Mouse (Mus musculus) spleen, postnatal 36 days (tissue): ENCODE data around the gene Rasgef1b.
A peak's percentile ranks its signal among the peaks of the same experiment; 100 is the strongest.

Experiments used
- DNase-seq, 2 experiments: peaks; one replicate each; pipeline ENCODE4 v3.0.0; 2022; ENCODE audit warnings: low spot score in 2 of 2, mixed read lengths in 1 of 2

The Rasgef1b gene

DNA sequence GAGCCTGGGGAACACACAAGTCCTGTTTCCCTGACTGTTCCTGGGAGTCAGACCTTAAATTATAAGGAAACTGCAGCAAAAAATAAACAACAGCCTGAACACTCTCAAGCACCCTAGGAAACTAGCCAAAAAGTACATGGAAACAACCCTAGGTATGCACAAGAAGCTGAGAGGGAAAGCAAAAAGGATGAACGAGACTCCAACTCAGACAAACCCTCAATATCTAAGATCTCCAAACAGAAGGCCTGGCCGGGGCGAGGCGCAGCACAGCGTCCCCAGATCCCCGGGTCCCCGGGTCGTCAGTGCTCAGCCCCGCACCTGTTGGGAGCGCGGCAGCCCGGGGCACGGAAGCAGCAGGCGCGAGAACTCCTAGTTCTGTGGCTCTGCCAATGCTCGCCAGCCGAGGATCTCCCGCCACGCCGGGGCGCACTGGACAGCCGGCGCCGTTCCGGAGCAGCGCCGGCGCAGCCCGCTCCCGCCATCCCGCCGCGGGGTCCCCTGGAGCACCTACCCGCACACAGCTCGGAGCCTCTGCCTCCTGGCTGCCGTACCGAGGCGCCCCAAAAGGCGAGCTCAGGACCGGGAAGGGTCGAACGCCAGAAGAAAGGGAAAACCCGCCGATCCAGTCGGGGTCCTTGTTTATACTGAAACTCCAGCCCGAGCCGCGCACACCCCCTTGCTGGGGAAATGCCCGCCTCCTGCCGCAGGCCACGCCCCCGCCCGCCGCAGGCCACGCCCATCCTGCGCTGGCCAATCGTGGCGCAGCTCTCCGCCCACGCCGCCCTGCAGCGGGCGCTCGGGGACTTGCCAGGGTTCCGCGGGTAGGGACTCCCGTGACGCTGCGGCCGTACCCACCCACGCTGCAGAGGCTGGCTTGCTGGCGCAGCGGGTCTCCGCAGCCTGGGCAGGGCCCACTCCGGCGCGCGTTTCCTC is 476.4 kb downstream of the Rasgef1b start:
- peak; percentile 97 to 98 for DNase-seq

- DNase-seq, result peak in 1 of 2 experiments; percentile 8
These were observed 477.3 kb downstream of the Rasgef1b start for GRCm38 (mm10) chr5:99251379-99252202.

GRCm38 (mm10) chr5:99250820-99251219 is 478.0 kb downstream of the Rasgef1b start:
- DNase-seq, result no peak

- DNase-seq, result peak; percentile 88 to 91
These were observed 480.4 kb downstream of the Rasgef1b start for GRCm38 (mm10) chr5:99248501-99248900.

GRCm38 (mm10) chr5:99247915-99248314 is 480.9 kb downstream of the Rasgef1b start:
- DNase-seq, result no peak

DNA sequence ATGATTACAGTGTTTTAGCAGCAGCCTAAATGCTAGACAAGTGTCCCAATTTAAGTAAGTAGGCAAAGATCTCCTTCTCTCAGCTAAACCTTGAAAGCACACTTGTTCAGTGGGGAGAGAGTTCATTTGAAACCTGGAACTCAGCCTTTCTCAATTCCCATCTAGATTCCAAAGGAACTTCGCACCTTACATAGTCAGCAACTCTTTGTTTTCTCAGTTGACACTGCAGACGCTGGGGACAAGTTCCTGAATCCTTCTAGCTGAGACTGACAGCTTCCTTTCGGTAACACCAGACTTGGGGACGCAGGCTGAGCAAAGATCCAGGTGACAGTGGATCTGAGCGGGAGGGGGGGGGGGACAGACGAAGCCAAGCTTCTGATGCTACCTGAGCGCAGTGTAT is 481.4 kb downstream of the Rasgef1b start:
- no peak for DNase-seq

- no peak for DNase-seq
These were observed 481.9 kb downstream of the Rasgef1b start for GRCm38 (mm10) chr5:99246972-99247371.

- no peak for DNase-seq
These were observed 486.7 kb downstream of the Rasgef1b start for GRCm38 (mm10) chr5:99241988-99242740.

GRCm38 (mm10) chr5:99240501-99240900 is 488.4 kb downstream of the Rasgef1b start:
- no peak for DNase-seq

DNA sequence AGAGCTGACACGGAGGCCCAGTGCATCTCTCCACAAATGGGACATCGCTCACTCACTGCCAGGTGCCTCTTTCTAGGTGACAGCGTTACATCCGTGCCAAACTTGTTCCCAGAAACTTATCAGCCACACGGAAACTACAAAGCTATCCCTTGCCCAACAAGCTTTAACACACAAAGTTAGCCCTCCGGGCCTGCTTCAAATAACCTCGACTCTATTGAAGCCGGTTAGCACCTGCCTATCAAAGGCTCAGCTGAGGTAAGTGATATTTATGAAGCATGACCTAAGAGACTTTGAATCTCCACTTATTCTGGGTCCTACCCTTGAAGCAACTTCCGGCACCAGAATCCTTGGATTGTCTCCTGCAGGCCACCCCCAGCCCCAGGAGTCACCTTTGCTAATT is 489.2 kb downstream of the Rasgef1b start:
- no peak for DNase-seq

GRCm38 (mm10) chr5:99238150-99238549 is 490.7 kb downstream of the Rasgef1b start:
- no peak for DNase-seq

GRCm38 (mm10) chr5:99236888-99237752 is 491.7 kb downstream of the Rasgef1b start:
- no peak for DNase-seq

- DNase-seq, result no peak
These were observed 492.4 kb downstream of the Rasgef1b start for GRCm38 (mm10) chr5:99236431-99236830.

DNA sequence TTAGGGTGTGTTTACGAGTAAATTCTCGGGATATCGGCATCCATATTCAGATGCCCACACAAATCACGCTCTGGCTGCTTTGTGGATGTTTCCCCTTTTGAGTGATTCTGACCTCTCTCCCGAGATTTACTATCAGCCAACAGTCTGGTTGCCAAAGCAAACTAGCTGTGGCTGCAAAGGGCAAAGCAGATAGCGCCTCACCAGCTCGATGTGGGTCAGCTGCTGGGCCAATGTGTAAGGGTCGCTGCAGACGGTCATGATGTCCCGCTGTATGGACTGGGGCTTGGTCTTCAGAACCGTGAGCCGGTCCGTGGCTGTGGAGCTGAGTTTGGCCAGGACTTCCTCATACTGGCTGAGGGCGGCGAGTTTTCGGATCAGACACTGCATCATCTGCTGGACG is 494.6 kb downstream of the Rasgef1b start:
- DNase-seq, result no peak

GRCm38 (mm10) chr5:99233176-99233575 is 495.7 kb downstream of the Rasgef1b start:
- DNase-seq, result no peak

- DNase-seq, result no peak
These were observed 496.5 kb downstream of the Rasgef1b start for GRCm38 (mm10) chr5:99232410-99232809.

DNA sequence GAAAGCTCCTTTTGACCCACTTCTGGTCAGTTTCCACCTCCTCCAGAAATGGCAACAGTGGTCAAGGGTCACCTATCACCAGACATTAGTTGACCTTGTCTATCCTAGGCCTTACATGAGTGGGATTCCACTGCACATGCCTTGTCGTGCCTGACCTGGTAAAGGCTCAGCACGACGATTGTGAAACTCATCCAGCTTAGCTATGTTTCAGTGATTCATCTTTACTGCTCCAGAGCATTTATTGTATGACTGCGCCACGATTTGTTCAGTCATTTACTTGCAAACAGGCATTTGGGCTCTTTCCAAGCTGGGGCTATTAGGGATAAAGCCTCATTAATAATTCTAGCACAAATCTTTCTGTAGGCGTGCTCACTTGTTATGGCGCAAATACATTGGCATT is 498.4 kb downstream of the Rasgef1b start:
- no peak for DNase-seq

GRCm38 (mm10) chr5:99227361-99227760 is 501.5 kb downstream of the Rasgef1b start:
- DNase-seq, result no peak

GRCm38 (mm10) chr5:99224571-99225011 is 504.3 kb downstream of the Rasgef1b start:
- DNase-seq, result no peak

- no peak for DNase-seq
These were observed 504.9 kb downstream of the Rasgef1b start for GRCm38 (mm10) chr5:99223869-99224498.
